Mouse (Mus musculus): ENCODE results near the gene Mmgt2.

DNA sequence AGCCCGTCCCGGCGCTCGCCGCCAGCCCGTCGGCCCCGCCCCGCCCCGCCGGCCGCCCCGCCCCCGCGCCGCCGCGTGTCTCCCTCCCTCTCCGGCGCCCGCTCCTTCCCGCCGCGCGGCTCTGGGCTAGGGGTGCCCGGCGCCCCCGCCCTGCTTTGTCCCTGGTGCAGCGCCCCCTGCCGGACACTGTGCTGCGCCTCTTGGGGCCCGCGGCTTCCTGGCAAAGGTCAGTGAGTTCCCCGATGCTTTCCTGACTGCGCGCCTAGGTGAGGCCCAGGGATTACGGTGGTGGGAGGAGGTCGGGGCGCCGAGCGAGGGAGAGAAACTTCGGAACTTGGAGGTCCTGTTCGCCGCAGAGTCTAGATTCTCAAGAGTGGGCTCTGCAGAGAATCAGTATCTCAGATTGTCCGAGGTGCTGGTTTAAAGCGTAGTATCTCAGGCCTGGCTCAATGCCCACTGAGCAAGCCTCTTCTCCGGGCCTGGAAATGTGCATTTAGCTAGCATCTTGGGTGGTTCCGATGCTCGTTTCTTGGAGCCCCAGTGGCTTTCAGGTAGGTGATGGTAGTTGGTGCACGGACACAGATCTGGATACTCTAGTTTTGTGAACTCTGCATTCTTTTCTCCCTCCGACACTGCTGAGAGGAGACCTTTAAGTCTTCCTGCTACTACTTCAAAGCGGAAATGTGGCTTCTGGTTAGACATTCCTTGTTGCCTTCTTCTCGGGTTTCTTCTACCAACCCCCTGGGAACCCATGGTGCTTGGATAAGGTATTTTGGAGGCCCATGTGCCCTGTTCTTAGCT lies at the start of gene Mmgt2:
- TF ChIP-seq CTCF (IDR thresholded peaks at IDR 0.05; ENCODE audit: borderline replicate concordance, control insufficient read depth, extremely low read depth, insufficient read depth, low read length, poor library complexity) (peak; percentile 99), POLR2A (IDR thresholded peaks at IDR 0.05; ENCODE audit: control insufficient read depth, extremely low read depth, insufficient read depth, low read length, poor library complexity) (no peak)

All from thymus, adult 2 months (tissue).